Mouse (Mus musculus): ENCODE data around the gene Vmn1r113.
"Not testable (repeated sequence)": the region's sequence is repeated elsewhere in the genome, so short reads cannot be mapped to it uniquely, and the experiment has no call there.

The Vmn1r113 gene

GRCm38 (mm10) chr7:20786985-20787384 lies at the start of gene Vmn1r113:
Vmn1r113 (plus strand) TSS chr7:20787285.
- DNase-seq (ENCODE audit: low read depth, low spot score) = not testable (repeated sequence)

- not testable (repeated sequence) for DNase-seq (ENCODE audit: low read depth, low spot score)
Measured at GRCm38 (mm10) chr7:20770885-20771284, 16.2 kb upstream of the Vmn1r113 start, which contains the start of gene Vmn1r112. Vmn1r112 (plus strand) TSS chr7:20771185.

- DNase-seq (ENCODE audit: low read depth, low spot score) = not testable (repeated sequence)
Measured at GRCm38 (mm10) chr7:20812086-20812485, 25.0 kb downstream of the Vmn1r113 start, which contains the start of gene Vmn1r114. Vmn1r114 (minus strand) TSS chr7:20812186.

Measured in 3T3-L1 (cell line).